Mouse (Mus musculus) yolk sac, embryonic 10.5 days (tissue): ENCODE measurements around the gene Nppb.

Experiments used
- DNase-seq: peaks from one replicate; pipeline ENCODE4 v3.0.0-alpha.2; 2017; ENCODE audit warnings: low spot score

The Nppb gene

DNA sequence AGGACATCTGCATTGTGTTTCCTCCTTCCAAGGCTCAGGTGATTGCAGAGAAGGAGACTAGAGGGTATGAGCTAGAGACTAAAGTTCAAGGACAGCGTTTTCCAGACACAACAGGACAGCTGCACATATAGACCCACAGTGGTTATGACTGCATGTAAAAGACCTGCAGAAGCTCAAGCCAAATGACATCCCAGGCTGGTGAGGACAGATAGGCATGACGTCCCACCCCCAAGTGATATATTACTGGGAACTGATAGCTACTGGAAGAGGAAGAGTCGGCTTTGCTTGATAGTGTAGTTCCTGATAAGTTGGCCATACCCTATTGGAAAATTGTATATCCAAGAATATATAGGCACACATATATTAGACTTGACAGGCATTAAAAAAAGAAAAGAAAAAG is 9.4 kb upstream of the Nppb start:
- no peak for DNase-seq

DNA sequence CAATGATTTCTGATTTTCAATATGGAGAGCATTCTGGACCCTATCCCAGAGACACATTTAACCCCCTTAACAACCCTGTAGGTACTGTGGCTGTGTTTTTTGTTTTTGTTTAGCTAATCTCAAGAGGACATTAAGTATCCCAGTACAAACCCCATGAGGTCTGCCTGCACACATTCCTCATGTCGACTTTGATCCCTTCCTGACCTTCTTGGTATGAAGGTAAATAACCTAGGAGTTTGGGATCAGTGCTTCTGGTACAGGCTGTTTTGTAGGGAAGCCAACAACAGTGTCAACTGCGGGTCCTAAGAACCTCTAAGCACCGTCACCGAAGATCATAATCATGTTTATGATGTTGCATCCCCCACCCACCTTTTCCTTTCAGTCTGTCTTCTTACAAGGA is 7.9 kb upstream of the Nppb start:
- no peak for DNase-seq

DNA sequence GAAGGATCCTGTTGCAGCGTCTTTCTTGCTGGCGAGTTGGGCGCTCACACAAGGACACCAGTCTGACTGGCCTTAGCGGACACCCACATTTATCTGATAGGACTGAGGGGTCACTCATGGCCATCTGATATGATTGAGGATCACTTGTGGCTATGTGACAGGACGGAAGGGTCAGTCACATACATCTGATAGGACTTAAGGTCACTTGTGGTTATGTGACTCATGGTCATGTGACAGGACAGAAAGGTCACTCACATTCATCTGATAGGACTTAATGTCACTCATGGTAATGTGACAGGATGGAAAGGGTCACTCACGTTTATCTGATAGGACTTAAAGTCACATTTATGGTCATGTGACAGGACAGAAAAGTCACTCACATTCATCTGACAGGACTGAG is 7.2 kb upstream of the Nppb start:
- DNase-seq = no peak

DNA sequence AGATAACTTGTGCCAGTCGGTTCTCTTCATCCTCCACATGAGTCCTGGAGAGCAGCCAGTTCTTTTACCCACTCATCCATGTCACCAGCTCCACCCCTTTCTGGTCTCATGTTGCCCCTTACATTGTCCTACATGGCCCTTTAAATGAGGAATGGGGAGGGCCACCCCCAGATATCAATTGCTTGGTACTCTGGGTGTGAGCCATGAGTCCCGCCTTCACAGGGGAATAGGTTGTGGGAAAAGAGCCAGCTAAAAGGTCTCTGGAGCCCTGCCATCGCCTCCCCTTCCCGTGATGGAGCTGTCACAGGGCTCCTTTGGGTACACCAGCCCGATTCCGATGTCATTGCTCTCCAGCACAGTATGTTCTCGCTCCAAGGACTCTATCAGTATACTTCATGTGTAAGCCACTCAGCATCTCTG is 6.1 kb upstream of the Nppb start:
- DNase-seq = no peak

DNA sequence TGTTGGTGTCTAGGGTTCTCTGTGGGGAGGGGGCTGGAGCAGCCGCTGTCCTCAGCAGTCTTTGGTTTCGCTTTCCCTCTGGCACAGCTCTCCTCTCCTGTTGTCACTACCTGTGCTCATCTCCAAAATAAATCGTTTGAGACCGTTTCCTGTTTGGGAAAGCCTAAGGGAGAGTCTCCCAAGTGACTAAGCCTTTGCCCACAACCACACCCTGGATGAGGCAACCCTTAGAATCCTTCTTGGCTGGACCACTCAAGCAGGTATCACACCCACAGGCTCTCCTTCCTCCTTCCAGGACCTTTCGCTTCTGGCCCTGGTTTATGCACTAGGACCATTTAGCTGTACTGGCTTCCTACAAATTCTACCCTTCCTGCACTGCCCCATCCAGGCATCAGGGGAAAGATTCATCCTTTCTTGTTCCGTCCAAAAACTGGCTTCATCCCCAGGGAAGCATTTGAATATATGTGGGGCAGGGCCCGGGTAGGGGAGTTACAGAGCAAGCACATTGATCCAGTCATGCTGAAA is 8.0 kb downstream of the Nppb start:
- no peak for DNase-seq

DNA sequence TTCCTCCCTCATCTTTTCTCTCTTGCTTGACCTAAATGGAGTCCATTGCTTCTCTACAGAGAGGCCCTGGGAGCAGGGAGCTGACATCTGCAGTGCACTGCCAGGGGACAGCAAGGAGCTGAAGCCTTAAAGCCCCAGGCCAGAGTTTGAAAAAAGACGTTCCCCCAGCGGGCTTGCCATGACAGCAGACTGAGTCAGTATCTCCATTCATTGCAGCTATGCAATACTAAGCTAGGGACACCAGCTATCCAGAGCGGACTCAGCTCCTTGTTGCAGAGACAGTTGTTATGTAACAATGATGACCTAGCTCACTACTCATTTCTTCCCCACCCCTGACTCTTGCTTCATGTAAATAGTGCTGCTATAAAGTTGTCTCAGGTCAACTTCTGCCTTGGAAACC is 9.7 kb downstream of the Nppb start:
- no peak for DNase-seq

DNA sequence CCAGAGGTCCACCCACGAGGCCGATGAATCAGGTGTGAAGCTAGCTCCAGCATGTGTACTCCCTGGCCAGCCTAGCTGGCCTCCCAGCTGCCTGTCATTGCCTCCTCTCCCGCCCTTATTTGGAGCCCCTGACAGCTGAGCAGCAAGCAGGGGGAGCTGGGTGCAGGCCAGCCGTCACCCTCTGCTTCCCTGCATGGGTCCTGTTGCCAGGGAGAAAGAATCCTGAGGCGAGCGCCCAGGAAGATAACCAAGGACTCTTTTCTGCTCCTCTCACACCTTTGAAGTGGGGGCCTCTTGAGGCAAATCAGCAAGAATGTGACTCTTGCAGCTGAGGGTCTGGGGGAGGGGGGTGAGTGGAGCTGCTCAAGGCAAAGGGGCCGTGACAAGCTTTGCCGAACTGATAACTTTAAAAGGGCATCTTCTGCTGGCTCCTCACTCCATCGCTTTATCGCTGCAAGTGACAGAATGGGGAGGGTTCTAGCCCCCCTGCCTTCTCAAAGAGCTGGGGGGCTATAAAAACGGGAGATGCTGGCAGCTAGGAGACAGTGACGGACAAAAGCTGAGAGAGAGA is 14.7 kb downstream of the Nppb start, which contains the start of gene Nppa:
Gene Nppa (plus strand): TSS at position 521 of the 571 bp plus-strand sequence.
- DNase-seq = no peak

DNA sequence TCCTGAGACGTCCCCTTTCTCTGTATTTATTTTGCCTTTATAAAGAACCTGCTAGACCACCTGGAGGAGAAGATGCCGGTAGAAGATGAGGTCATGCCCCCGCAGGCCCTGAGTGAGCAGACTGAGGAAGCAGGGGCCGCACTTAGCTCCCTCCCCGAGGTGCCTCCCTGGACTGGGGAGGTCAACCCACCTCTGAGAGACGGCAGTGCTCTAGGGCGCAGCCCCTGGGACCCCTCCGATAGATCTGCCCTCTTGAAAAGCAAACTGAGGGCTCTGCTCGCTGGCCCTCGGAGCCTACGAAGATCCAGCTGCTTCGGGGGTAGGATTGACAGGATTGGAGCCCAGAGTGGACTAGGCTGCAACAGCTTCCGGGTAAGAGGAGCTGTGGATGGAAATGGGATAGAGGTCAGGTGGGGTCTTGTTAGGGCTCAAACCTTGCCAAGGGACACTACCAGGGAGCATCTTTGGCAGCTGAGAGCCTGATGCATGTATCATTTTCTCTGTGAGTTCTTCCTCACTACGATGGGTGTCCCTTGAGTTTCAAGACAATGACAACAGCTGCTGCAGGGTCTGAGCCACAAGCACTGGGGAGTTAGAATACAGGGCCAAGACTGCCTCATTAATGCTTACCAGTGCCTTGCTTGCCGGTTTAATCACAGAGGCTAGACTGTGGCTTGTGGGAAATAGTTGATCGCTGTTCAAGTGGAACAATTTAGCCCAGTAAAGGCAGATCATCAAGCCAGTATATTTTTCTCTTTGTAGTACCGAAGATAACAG is 15.6 kb downstream of the Nppb start:
- DNase-seq = no peak

DNA sequence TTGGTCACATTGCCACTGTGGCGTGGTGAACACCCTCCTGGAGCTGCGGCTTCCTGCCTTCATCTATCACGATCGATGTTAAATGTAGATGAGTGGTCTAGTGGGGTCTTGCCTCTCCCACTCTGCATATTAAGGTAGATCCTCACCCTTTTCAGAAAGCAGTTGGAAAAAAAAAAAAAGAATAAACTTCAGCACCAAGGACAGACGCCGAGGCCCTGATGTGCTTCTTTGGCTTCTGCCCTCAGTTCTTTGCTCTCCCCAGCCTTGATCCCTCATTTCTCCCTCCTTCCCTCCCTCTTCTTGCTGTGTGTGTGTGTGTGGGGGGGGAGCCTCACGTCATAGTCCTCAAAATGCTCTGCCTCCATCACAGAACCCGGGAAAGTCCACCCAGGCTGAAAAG is 16.3 kb downstream of the Nppb start:
- no peak for DNase-seq

DNA sequence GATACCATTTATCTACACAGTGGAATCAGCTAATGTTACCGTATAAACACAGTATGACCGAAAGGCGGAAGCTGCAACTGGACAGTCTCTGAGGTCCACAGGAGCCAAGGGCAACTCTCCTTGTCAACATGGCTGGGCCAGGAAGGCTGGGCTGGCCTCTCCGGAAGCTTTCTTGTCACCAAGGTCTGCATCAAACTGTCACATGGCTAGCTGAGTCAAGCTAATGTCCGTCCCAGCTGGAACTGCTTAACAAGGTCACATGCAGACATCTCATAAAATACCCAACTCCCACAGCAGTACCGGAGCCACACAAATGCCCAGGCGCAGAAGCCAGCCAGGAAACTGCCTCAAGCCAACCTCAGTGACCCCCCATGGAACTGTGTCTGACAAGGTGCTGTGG is 18.8 kb downstream of the Nppb start:
- no peak for DNase-seq

DNA sequence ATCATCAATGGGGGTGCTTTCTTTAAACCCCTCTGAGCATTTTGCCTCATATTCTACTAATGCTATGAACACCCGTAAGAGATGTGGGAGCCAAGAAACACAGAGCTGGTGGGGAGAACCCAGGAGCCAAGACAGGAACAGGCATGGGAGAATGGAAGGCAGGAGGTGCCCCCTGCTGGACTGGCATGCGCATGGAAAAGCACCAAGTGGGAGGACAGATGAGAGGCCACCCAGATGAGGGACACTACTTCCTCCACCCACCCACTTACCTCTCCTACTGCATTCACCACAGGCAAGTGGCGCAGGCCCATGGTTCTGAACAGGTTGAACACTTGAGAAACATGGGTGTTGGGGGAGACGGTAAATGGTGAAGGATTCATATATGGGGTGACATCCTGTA is 22.8 kb downstream of the Nppb start:
- DNase-seq = no peak

DNA sequence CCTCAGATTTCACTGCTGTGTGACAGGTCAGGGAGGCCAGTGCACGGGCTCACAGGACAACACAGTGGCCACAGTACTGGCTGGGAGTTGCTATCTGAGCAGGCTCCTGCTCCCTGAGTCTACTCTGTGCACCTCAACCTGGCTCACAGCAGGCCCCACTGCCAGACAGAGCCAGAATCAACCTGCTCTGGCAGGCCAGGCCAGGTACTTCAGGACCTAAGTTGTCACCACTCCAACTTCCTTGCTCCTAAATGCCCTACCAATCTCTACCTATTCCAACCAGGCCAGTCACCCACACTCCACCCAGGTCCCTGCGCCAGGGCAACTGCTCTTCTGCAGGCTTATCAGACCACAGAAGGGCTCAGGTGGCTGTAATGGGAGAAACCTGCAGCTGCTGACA is 24.1 kb downstream of the Nppb start:
- DNase-seq = no peak

DNA sequence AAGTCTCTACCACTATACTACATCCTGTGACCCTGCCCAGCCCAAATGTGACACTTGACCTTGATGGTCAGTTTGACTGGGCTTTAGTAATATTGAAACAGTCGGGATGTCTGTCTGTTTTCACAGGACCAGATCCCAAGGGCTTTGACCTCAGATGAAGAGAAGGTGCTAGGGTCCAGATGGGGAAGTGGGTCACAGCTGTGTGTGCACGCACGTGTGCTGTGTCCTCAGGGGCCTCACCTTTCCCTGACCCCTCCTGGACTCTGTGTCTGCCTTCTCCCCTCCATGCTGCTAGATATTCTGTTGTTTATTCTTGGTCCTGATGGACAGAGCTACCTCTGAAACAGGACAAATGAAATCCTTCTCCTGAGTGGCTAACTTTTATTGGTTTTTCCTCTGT is 25.7 kb downstream of the Nppb start:
- DNase-seq = no peak

DNA sequence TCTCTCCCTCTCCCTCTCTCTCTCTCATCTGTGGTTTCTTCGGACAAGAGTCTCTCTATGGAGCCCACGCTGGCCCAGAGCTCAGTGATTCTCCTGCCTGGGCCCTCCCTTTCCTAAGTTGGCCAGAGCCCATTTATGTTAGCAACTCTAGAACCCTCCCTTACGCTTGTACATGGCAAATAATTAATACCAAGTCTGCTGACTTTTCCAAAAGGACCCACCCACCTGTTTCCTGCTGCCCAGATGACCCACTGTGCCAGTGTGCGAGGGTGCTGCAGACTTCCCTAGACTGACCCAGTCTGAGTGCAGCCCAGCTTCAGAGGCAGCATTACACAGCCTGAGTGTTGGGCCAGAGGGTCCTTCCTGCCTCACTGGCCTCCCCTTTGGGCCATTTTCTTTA is 26.6 kb downstream of the Nppb start:
- no peak for DNase-seq

DNA sequence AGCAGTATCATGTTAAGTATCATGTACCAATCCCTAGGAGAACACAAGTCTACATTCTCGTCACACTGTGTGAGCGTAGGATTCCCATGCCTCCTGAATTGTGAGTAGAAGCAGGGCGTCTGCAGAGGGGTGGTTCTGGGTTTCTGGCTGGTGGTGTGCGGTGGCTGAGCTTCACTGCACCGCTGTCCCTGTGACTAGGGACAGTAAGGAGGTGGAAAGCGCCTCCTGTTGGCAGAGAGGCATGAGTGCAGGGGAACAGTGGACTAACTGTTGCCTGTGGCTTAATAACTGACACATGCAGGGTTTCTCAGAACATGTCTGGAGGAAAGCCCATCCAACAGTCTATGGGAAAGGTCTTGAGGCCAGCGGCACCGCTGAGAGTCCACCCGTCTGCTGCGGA is 29.8 kb downstream of the Nppb start:
- no peak for DNase-seq

DNA sequence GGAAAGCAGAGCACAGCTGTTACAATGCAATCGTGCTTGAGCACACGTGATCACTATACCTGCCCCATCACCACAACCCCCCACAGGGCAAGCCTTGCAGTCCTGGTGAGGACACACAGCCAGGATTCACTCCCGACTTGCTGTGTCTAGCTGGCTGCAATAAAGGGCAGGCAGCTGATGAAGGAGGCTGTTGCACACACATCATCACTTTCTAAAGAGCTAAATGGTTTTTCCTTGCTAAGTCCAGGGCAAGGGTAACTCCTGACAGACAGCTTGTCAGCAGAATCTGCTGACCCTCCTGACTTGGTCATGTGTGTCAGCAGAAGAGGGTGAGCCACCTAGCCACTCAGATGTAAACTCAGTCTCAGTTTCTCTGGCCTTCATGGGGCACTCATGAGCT is 31.4 kb downstream of the Nppb start:
- peak; percentile 65 for DNase-seq

DNA sequence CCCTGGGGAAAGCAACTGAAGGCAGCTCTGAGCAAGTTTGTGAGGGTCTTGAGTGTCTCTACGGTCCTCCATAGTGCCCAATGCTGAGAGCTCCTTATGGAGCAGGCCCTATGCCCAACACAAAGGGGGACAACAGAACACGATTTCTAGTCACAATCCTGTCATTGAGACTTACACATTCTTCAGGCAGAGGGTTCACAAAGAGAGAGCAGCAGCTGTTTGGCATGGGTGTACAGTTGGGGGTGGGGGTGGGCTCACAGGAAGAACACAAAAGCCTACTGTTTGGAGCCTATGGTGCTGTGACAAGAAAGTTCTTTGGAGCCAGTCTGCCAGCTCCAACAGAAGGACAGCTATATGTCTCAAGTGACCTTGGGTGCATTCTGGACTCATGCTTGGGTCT is 32.8 kb downstream of the Nppb start:
- DNase-seq = no peak

DNA sequence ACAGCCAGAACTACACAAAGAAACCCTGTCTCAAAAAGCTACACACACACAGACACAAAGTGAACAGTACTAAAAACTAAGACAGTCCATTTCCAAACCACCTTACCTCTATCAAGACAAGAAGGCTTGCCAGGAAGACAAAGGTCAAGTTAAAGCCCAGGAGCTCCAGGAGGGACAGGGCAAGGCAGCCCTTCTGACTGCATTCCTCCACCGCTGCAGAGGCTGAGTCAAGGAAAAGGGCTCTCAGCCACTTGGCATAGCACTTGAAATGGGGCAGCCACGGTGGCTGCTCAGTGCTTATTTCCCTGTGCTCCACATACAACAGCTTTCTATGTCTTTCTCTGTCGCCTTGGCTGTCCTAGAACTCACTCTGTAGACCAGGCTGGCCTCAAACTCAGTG is 38.4 kb downstream of the Nppb start:
- DNase-seq = no peak

DNA sequence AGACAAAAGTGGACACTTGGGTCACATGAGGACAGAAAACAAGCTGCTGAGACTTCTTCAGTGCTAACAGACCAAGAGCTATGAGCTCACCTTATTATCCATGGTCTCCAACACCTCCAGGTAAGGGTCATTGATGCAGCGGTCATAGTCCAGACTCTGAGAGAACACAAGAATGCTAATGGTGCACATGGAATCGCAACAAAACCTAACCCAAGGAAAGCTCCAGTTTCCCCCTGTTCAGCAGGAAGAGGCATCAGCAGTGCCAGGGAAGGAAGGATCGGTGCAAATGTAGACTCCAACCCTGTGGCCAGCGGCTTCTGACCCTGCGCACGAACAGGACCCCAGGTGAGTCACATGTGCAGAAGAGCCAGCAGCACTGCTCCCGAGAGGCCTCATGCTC is 43.7 kb downstream of the Nppb start:
- no peak for DNase-seq

DNA sequence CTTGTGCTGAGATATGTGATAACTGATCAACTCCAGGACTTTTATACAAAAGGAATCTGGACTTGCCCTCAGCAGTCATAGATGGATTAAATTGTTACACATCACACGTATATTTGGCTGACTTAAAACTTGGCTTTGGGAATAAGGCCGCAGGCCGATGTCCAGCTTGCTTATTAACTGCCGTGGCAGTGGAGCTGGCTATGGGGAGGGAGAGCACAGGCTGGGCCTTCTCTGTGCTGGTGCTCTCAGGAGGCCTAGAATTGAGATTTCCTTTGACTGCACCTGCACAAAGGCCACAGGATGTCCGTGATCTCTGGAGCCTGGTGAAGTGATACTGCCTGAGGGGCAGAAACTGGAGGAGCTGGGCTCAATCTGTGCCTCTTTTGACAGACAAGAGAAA is 44.9 kb downstream of the Nppb start:
- DNase-seq = no peak

DNA sequence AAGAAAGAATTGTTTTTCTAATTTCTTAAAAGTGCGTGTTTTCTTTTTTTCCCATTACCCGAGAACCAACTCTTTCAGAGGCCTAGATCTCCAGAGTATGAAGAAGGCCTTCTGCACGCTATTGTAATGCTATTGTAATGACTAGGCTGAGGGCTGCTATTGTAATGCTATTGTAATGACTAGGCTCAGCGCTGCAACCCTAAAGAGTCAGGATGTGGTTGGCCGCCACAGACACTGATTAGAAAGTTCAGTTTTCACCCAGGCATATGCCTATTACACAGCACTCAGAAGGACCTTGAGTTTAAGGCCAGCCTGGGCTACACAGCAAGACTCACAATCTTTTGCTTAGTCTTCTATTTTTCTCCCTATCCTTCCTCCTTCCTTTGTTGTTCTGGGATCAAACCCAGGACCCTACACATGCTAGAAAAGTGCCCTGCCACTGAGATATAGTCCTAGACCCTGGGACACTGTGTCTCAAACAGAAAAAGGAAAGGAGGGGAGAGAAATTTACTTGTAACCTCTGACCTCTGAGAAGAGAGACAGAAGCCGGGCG is 48.3 kb downstream of the Nppb start:
- no peak for DNase-seq

DNA sequence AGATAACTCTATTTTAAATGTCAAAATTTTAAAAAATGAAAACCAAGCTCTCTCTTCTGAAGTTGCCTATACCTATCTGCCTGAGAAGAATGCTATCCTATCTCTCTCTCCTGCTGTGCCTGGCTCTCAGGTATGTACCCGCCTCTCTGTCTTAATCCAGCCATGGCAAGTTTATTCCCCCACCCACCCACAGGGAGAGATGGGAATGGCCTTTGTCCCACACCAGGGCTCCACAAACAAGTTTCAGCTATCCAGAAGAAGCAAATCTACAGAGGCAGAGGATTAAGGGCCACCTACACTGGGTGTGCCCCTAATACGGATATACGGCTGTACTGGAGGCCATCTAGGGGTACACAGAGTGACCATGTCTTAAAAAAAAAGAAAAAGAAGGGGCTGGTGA is 49.9 kb downstream of the Nppb start:
- peak; percentile 37 for DNase-seq
